Mouse (Mus musculus): Measurements from ENCODE around the gene Arl4d.
"Not testable (repeated sequence)": the region's sequence is repeated elsewhere in the genome, so short reads cannot be mapped to it uniquely, and the experiment has no call there.

The Arl4d gene

DNA sequence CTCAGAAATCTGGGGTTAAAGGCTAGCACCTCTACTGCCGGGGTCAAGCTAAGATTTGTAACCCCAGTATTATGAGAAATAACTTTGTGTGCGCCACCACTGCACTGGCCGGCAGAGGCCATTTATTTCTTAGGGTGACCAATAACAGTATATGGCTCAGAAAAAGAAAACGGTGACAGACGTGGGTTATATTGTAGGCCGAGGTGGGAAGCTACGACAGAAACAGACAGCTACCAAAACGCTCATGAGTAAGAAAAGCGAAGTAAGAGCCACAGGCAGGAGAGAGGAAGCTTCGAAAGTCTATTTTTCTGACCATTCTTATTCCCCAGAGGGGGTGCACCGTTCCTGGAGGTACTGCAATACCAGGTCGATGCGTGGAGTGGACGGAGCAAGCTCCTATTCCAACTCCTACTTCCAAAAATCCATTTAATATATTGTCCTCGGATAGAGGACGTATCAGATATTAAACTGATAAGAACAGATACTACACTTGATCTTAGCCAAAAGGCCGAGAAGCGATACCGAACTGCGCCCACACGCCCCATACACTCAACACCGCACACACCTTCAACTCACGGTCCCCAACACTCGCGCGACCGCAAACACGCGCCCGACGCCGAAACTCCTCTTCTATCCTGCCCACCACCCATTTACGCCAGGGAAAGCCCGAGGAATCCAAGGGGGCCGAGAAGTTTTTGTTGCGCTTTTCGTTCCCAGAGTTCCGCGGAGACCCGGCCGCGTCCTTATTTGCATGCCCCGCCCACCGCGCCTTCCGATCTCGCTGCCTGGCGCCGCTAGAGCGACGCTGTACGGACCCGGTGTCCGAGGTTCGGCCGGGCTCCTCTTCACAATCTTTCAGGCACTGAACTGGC is 19.7 kb upstream of the Arl4d start:
- DNase-seq (ENCODE audit: low read depth, low spot score), result peak; percentile 68

DNA sequence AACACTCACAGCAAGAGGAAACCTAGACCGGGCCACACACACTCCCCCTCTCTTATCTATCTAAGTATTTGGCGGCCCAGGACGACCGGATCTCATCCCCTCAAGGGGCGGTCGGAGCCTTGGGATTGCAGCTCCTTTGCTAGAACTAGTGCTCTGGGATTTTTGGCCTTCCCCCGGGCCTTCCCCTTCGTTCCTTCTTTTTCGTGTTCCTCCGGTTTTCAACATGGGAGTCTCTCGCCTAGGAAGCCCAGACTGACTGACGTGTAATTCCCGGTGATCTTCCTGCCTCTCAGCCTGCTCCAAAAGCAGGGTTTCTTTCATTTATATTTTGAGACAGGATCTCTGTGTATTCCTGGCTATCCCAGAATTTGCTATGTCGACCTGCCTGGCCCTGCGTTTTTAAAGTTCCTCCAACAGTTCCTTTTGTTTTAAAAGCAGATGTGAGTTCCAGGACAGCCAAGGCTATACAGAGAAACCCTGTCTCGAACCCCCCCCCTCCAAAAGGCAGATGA is 19.0 kb upstream of the Arl4d start:
- DNase-seq (ENCODE audit: low read depth, low spot score), result not testable (repeated sequence)

DNA sequence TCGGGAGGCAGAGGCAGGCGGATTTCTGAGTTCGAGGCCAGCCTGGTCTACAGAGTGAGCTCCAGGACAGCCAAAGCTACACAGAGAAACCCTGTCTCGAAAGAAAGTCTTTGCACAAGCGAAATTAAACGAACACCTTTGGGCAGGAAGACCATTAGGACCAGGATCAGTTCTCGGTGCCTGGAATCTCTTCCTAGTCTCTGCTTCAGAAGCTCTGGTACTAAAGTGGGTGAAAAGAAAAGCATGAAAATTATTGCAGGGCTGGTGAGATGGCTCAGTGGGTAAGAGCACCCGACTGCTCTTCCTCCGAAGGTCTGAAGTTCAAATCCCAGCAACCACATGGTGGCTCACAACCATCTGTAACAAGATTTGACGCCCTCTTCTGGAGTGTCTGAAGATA is 18.2 kb upstream of the Arl4d start:
- DNase-seq (ENCODE audit: low read depth, low spot score), result not testable (repeated sequence)

DNA sequence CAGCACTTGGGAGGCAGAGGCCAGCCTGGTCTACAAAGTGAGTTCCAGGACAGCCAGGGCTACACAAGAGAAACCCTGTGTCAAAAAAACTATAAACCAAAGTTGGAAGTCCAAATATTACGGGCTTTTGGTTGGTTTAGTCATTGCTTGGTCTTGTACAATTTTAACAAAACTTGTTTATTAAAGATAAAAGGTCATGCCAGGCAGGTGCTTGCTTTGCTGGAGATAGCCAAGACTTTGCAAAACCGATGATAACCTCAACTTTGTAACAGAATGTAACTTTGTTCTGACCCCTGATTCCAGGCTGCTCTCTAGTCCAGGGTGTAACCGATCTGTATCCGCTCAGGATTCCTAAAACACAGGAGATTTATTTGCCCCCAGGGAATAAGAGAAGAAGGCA is 9.0 kb upstream of the Arl4d start:
- DNase-seq (ENCODE audit: low read depth, low spot score), result no peak

DNA sequence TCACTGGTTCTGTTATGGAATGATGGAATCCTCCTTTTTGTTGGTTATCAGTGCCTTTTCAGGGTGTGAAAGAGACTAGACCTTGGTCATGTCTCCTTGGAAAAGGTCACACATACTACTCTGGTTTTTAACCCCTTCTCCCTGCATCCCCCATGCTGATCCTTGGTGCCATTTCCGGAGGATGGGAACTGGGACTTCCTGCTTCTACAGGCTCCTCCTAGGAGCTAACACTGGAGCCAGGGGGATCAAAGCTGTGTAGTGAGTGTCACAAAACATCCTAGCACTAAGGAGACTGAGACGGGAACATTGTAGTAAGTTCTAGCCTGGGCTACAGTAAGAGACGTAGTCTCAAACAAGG is 7.8 kb upstream of the Arl4d start:
- DNase-seq (ENCODE audit: low read depth, low spot score), result no peak

DNA sequence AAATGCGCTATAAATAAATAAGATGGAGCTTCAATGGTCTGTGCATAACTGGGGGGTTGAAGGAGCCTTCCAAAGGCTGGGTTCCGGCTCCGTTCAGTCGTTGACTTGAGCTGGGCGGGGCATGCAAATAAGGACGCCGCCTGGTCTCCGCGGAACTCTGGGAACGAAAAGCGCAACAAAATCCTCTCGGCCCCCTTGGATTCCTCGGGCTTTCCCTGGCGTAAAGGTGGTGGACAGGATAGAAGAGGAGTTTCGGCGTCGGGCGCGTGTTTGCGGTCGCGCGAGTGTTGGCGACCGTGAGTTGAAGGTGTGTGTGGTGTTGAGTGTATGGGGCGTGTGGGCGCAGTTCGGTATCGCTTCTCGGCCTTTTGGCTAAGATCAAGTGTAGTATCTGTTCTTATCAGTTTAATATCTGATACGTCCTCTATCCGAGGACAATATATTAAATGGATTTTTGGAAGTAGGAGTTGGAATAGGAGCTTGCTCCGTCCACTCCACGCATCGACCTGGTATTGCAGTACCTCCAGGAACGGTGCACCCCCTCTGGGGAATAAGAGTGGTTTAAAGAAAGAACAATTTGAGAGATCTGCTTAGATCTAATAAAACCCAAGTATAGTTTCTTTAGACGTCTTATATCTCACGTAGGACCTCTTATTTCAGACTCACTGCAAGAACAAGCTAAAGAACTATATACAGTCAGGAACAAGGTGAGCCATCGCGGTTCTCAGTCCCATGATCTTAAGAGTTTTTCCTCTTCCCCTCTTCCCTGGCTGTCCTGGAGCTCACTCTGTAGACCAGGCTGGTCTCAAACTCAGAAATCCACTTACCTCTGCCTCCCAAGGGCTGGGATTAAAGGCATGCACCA is 7.2 kb upstream of the Arl4d start:
- DNase-seq (ENCODE audit: low read depth, low spot score), result peak; percentile 95

DNA sequence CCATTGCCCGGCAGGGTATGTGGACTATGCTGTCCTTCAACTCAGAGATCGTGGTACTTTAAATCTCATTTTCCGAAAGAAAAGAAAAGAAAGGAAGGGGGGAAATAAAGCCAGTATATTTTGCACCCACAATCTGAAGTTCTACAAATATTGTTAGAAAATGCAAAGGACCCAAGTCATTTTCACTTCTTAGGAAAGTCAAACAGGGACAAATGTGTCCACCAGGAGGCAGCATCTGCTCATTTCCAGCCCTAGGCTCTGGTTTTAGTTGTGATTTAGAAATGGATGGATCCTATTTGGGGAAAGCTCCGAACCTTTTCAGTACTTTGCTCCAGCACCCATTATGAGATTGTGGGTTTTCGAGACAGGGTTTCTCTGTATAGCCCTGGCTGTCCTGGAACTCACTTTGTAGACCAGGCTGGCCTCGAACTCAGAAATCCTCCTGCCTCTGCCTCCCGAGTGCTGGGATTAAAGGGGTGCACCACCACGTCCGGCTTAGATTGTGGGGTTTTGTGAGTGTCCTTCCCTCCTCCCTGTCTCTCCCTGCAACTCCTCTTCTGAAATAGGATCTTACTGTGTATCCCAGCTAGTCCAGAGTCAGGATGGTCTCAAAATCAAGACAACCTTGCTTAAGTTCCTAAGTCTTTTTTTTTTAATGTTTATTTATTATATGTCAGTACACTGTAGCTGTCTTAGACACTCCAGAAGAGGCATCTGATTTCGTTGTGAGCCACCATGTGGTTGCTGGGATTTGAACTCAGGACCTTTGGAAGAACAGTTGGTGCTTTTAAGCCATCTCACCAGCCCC is 6.4 kb upstream of the Arl4d start:
- DNase-seq (ENCODE audit: low read depth, low spot score), result peak; percentile 90

DNA sequence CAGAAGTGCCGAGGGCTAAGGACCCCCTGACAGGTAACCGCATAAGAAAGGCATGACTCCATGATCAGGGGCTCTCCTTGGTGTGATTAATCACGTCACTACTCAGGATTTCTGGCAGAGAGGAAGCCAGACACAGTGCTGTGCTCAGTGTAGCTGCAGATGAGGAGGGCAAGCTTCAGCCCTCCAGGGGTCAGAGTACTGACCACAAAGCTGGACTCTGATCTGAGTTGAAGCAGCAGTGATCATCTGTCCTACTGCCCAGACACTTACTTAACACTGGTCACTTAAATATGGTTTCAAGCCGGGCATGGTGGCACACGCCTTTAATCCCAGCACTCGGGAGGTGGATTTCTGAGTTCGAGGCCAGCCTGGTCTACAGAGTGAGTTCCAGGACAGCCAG is 4.2 kb upstream of the Arl4d start:
- no peak for DNase-seq (ENCODE audit: low read depth, low spot score)

DNA sequence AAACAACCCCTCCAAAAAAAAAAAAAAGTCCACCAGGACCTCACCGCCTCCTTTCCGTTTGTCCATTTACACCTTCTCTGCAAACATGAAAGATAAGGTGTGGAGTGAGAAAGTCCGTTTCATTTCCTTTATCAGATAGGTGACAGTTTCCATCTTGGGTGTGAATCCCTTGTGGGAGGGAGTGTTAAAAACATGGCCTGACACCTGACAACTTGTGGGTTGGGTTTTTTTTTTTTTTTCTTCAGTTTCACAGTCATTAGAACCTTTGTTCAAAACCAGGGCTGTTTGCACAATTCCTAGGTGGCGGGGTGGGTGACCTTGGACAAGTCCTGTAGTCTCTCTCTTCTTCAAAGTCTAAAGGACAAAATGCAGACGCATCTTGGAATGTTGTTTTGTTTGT is 3.6 kb upstream of the Arl4d start:
- no peak for DNase-seq (ENCODE audit: low read depth, low spot score)

DNA sequence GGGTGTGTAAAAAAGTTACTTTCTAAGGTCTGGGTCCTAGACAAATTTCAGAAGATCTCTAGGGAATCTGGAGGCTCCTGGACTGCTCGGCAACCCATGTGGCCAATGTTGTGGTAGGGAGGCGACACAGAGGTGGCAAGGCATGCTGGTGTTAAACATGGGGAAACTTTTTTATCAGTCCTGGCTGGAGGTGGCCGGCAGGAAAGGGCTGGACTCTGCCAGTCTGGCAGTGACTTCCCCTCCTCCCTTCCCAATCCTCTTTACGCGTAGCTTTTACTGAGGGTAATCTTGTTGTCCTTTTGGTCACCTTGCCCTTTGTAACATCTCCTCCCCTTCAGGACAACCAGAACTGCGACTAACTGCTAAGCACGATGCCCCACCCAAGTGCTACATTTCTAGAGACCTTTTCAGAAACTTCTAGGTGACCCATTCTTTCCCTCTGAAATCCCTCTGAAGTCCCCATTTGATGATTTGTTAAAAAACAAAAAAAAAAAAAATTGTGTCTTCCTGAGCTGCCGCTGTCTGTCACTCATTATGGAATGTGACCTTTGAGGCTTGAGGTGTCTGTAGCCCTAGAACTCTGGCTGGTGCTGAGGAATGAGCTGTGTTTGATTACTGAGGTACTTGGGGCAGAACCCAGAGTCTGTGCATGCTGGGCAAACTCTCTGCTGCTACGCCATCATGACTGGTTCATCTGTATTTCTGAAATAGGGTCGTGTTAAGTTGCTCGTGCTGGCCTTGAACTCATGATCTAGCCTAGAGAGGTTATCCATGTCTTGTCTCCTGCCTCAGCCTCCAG is 1.9 kb upstream of the Arl4d start:
- no peak for DNase-seq (ENCODE audit: low read depth, low spot score)

DNA sequence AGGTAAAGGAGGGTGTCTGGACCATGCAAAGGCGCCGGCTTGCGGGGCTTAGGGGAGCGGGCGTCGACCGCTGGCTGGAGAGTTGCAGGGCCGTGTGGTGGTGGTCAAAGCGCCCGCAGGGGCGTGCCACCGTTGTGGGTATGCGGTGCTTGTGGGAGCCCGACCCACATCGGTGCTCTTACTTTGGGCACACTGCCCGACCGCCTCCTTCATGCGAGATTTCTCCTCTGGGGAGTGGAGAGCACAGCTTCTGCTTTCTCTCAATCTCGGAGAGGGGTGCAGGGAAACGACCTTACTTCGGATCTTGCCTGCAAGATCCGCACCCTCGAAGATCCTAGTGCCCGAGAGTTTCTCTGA is 273 bp downstream of the Arl4d start:
- no peak for DNase-seq (ENCODE audit: low read depth, low spot score)

DNA sequence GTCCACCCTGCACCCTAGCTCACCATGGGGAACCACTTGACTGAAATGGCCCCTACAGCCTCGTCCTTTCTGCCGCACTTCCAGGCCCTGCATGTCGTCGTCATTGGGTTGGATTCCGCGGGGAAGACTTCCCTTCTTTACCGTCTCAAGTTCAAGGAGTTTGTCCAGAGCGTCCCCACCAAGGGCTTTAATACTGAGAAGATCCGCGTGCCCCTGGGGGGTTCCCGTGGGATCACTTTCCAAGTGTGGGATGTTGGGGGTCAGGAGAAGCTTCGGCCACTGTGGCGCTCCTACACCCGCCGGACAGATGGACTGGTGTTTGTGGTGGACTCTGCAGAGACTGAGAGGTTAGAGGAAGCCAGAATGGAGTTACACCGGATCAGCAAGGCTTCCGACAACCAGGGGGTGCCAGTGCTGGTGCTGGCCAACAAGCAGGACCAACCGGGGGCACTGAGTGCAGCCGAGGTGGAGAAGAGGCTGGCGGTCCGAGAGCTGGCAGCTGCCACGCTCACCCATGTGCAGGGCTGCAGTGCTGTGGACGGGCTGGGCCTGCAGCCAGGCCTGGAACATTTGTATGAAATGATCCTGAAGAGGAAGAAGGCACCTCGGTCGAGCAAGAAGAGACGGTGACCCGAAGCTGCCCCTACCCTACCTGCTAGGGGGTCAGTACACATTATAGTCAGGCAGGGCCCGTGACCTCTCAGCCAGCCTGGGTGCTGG is 1.4 kb downstream of the Arl4d start:
- DNase-seq (ENCODE audit: low read depth, low spot score), result no peak

DNA sequence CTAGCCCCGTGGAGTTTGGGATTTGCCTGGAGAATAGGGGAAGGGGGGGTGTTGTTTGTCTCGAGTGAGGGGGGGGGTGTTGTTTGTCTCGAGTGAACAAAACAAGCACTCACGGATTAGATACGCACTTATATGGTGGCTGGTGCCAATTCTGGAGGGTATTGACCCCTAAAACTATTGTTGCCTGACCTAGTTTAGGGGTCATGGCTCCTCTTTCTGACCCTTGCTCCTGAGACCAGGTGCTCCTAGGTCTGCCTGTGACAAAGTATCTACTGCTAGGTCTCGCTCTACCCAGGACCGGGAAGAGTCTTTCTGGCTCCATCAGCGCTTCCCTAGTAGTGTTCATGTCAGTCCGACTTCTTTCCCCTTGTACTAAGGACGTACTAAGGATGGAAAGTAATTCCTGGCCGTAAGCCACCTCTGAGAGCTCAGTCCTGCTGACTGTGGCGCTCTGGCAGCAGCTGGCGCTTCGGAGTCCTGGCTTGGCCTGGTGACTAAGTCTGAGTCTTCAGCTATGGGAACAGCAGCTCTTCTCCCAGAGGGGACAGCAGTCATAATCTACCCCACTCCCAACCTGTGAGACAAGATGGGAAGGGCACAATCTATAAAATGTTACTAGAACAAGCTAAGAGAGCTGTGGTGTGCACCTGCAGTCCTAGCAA is 2.7 kb downstream of the Arl4d start:
- DNase-seq (ENCODE audit: low read depth, low spot score), result no peak

DNA sequence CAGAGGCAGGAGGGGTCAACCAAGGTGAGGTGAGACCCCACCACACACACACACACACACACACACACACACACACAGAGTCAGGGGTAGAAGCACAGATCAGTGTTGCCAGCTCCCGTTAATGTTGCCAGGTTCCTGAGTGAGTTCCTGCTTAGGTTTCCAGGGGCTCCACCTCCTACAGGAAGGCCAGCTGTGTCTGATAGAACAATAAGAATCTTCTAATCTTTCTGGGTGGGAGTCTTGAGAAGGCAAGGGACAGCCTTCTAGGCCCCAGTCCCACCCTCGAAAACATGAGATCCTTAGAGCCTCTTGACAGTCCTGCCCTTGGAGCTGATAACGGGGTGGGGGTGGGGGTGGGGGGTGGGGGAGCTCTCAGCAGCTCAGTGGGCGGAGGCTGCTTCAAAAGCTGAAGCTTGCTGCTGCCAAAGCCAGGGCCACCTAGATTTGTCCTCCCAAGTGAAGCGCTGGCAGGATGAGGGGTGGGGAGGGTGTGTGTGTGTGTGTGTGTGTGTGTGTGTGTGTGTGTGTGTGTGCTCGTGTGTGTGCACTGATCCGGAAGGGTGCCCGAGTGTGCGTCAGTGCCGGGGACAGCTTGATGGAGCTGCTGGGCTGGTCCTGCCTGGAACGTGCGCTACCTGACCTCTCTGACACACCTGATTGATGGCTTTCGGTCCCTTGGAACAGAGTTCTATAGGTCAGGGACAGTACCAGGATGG is 3.4 kb downstream of the Arl4d start:
- no peak for DNase-seq (ENCODE audit: low read depth, low spot score)

DNA sequence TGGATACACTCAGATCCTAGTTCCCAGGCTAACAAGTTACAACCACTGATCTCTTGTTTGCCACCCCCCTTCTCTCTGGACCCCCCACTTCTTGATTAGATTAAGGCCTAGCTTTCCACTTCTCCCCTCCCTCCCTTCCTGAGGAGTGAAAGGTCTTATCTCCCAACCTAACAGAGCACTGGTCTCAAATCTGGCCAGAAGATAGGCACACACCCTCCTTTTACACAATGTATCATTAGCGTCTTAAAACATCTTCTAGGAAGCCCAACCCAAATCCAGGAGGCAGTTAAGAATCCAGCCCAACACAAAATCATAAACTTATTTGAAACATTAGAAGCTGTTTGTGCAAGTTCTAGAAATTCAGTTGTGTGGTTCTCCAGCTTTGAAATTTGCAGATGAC is 5.0 kb downstream of the Arl4d start:
- no peak for DNase-seq (ENCODE audit: low read depth, low spot score)

DNA sequence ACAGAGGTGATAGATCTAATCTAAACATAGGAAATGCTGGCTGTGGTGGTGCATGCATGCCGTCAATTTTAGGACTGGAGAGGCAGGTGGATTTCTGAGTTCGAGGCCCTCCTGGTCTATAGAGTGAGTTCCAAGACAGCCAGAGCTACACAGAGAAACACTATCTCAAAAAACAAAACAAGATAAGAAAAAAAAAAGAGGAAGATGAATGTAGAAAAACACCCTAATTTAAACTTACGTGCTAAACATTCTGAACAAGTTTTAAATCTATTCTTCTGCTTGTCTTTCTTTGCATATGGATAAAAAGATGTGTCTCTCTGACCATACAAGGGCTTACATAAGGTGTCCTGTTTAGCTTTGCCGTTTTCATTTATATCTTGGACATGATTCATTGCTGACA is 5.9 kb downstream of the Arl4d start:
- no peak for DNase-seq (ENCODE audit: low read depth, low spot score)

DNA sequence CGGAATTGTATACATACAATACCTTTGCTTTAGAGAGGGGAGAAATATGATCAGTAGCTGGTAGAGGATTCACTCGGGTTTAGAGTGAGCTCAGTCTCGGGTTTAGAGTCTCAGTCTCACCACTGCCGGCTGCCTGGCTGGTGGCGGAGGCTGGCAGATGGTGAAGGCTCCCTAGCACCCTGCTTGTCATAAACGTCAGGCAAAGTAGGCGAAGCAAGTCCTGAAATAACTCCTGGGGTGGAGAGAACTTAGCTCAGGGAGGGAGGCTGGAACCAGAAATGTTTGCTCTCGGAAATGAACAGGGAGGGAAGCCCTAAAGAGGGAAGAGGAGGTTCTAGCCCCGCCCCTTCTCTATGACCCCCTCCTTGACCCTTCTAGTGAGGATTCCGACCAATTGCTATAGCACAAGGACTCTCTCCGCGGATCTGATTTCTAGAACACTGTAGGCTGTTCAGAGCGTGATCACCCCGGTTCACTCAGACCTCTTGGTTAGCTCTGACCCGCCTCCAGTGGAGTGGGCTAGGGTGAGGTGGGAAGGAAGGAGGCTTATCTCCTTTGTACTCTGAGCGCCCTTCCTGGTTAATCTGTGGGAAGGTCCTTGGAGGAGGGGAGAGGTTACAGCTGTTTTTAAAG is 7.8 kb downstream of the Arl4d start:
- DNase-seq (ENCODE audit: low read depth, low spot score), result no peak

DNA sequence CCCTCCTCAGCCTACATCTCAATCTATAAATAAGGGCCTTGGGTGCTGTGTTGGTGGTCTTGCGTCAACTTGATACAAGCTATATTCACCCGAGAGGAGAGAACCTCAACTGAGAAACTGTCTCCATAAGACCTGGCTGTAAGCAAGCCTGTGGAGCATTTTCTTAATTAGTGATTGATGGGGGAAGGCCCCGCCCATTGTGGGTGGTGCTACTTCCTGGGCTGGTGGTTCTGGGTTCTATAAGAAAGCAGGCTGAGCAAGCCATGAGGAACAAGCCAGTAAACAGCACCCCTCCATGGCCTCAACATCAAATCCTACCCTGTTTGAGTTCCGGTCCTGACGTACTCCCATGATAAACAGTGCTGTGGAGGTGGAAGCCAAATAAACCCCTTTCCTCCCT is 8.8 kb downstream of the Arl4d start:
- DNase-seq (ENCODE audit: low read depth, low spot score), result no peak

DNA sequence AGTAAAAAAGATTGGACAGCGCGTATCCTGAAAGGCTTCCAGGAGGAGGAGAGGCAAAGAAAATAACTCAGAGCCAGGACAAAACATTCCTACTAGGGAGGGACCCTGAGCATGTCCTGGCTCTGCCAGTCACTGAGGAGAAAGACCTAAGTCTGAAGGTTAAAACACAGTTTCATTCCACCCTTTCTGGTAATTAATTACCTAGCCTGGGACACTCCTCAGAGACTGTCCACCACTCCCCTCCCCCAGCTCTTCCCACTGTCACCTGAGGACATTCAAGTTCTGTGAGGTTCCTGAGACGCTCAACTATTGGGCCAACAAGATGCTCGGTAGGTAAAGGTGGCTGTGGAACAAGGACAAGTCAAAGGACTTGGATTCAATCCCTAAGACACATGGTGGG is 10.0 kb downstream of the Arl4d start:
- no peak for DNase-seq (ENCODE audit: low read depth, low spot score)

All from forelimb bud, embryonic 11.5 days (tissue).